Mouse (Mus musculus): ENCODE data around the gene Rngtt. TPM values are rescaled to one million over a fixed set of nuclear protein-coding genes. Genes with fewer than 3 reads are reported as not detected.

Gene Rngtt
- polyA plus RNA-seq, 1 experiment from 2014 or later, result 39.3 TPM

DNA sequence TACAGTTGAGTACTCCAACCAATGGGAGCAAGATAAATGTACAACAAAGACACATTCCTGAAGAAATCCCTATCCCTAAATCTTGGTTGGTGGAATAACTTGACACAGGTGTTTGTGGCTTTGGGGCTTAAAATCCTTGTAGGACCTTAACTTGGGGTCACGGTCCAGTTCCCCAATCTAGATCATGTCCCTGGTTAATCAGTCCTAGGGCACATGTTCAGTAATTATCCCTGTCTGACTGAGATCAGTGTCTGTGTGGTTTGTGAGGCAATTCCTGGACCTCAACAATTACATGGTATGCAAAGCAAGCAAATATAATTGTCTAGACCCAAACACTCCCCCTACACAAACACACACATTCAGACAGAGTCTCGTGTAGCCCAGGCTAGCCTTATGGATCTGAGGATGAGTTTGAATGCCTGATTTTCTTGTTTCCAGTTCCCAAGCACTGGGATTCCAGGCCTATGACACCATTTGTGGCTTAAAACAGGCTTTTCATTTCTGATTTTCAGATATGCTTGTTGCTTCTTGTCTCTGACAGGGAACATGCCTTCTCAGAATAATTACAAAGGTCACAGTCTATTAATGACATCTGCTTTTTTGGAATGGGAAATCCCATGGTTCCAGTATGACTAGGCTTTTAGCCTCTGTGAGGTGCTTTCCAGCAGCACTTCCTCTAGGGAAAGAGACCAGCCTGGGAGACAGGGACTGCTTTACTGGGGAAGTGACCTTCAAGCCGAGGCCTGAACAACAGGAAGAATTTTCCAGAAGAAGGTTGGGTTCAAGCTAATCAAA, 28.0 kb upstream of the Rngtt start:
- no peaks in the 10 kb centered on the region for H3K27me3 ChIP-seq (ENCODE audit: control insufficient read depth, insufficient read depth, low read length)
- no peak overlapping the region for H3K4me2 ChIP-seq (replicated peaks; ENCODE audit: low read depth, low read length)
- no peaks in the 10 kb centered on the region for H3K36me3 ChIP-seq (ENCODE audit: control insufficient read depth, insufficient read depth, low read length)
- no peaks in the 10 kb centered on the region for H3K4me1 ChIP-seq (replicated peaks; ENCODE audit: control insufficient read depth, insufficient read depth, low read length)
- DNase-seq (ENCODE audit: low spot score) (no peak), ATAC-seq (ENCODE audit: low FRiP score) (no peak)
- H3K27ac ChIP-seq (ENCODE audit: low read depth, low read length), result no peak overlapping the region
- H3K9ac ChIP-seq (ENCODE audit: low read depth, low read length), result no peak overlapping the region
- no peak overlapping the region for H3K4me3 ChIP-seq (ENCODE audit: low read depth, low read length)
- WGBS, result 84% methylated on average over 3 of the region's 3 CpGs
- H3K9me3 ChIP-seq (ENCODE audit: control insufficient read depth, low read length), result no peaks in the 10 kb centered on the region

DNA sequence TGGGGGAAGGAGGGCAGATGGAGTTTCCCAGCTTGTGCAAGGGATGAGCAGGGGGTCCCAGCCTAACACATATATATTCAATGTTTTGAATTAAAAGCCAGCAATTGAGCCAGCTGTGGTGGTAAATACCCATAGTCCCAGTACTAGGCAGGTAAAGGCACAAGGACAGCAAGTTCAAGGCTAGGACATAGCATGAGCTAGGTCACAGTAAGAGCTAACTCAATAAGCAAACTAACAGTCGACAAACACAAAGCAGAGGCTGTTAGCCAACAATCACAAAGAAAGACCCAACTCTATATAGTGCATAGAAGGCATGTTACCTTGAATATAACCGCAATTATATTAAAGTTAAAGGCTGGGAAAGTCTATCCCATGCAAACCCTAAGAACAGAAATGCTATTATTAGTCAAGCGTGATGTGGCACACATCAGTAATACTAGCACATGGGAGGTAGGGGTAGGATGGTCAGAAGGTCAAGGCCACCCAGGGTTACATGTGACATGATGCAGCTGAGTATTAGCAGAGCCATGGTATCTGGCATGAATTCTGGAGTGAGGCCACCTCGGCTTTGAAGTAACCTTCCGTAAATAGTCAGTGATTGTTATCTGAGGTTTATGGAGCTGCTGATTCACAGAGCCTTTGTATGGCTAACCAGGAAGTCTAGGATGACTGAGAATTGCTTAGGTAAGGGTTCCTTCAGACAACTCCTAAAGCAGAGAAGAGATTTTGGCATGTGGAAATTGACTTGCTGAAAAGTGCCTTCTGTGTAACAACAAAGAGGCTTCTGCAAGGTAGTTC, 25.8 kb upstream of the Rngtt start:
- H3K4me3 ChIP-seq (ENCODE audit: low read depth, low read length), result no peak overlapping the region
- H3K4me2 ChIP-seq (replicated peaks; ENCODE audit: low read depth, low read length), result no peak overlapping the region
- H3K36me3 ChIP-seq (ENCODE audit: control insufficient read depth, insufficient read depth, low read length), result no peaks in the 10 kb centered on the region
- H3K9me3 ChIP-seq (ENCODE audit: control insufficient read depth, low read length), result no peaks in the 10 kb centered on the region
- H3K4me1 ChIP-seq (replicated peaks; ENCODE audit: control insufficient read depth, insufficient read depth, low read length), result no peaks in the 10 kb centered on the region
- WGBS, result 88% methylated on average over 5 of the region's 5 CpGs
- H3K9ac ChIP-seq (ENCODE audit: low read depth, low read length), result no peak overlapping the region
- no peak for ATAC-seq (ENCODE audit: low FRiP score)
- no peak for DNase-seq (ENCODE audit: low spot score)
- no peaks in the 10 kb centered on the region for H3K27me3 ChIP-seq (ENCODE audit: control insufficient read depth, insufficient read depth, low read length)
- no peak overlapping the region for H3K27ac ChIP-seq (ENCODE audit: low read depth, low read length)

- DNase-seq (ENCODE audit: low spot score) (no peak), ATAC-seq (ENCODE audit: low FRiP score) (no peak)
- Histone ChIP-seq H3K4me2 (replicated peaks; ENCODE audit: low read depth, low read length) (no peak overlapping the region), H3K4me3 (ENCODE audit: low read depth, low read length) (no peak overlapping the region), H3K9ac (ENCODE audit: low read depth, low read length) (no peak overlapping the region), H3K4me1 (replicated peaks; ENCODE audit: control insufficient read depth, insufficient read depth, low read length) (no peaks in the 10 kb centered on the region), H3K27ac (ENCODE audit: low read depth, low read length) (no peak overlapping the region), H3K27me3 (ENCODE audit: control insufficient read depth, insufficient read depth, low read length) (no peaks in the 10 kb centered on the region), H3K36me3 (ENCODE audit: control insufficient read depth, insufficient read depth, low read length) (no peaks in the 10 kb centered on the region), H3K9me3 (ENCODE audit: control insufficient read depth, low read length) (no peaks in the 10 kb centered on the region)
- WGBS, result 87% methylated on average over 8 of the region's 8 CpGs
Measured at GRCm38 (mm10) chr4:33285448-33285847, 24.7 kb upstream of the Rngtt start.

GRCm38 (mm10) chr4:33289106-33289650, 20.9 kb upstream of the Rngtt start:
- Histone ChIP-seq H3K4me3 (ENCODE audit: low read depth, low read length) (no peak overlapping the region), H3K9me3 (ENCODE audit: control insufficient read depth, low read length) (no peaks in the 10 kb centered on the region), H3K36me3 (ENCODE audit: control insufficient read depth, insufficient read depth, low read length) (no peaks in the 10 kb centered on the region), H3K4me1 (replicated peaks; ENCODE audit: control insufficient read depth, insufficient read depth, low read length) (no peaks in the 10 kb centered on the region), H3K27ac (ENCODE audit: low read depth, low read length) (no peak overlapping the region), H3K4me2 (replicated peaks; ENCODE audit: low read depth, low read length) (no peak overlapping the region), H3K9ac (ENCODE audit: low read depth, low read length) (no peak overlapping the region), H3K27me3 (ENCODE audit: control insufficient read depth, insufficient read depth, low read length) (no peaks in the 10 kb centered on the region)
- DNase-seq (ENCODE audit: low spot score) (no peak), ATAC-seq (ENCODE audit: low FRiP score) (no peak)
- 90% methylated on average over 12 of the region's 12 CpGs for WGBS

DNA sequence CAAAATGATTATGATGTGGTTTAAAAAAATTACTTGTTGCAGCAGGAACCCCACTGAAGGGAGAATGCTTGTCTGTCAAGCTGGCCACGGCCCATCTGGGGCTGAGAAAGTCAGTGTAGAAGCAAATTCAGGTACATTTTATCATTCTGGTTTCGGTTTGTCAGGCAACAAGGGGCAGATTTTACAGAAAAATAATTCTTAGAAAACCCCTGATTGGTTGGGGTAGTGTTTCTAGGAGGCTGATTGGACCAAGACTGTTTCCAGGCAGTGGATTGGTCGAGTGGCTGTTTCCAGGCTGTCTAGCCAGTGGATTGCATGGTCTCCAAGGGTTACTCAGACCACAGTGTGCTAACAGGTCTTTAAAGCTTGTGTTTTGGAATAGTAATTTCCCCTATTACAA, 20.1 kb upstream of the Rngtt start, which contains the start of gene Pnrc1:
Gene Pnrc1, minus strand, starts transcription at position 162 of the 400 bp plus-strand sequence.
- no peaks in the 10 kb centered on the region for H3K9me3 ChIP-seq (ENCODE audit: control insufficient read depth, low read length)
- no peak within 1 kb of the TSS for H3K9ac ChIP-seq (ENCODE audit: low read depth, low read length)
- no peak within 1 kb of the TSS for H3K4me2 ChIP-seq (replicated peaks; ENCODE audit: low read depth, low read length)
- DNase-seq (ENCODE audit: low spot score) (no peak), ATAC-seq (ENCODE audit: low FRiP score) (no peak)
- H3K27me3 ChIP-seq (ENCODE audit: control insufficient read depth, insufficient read depth, low read length), result no peaks in the 10 kb centered on the region
- no peak within 1 kb of the TSS for H3K27ac ChIP-seq (ENCODE audit: low read depth, low read length)
- H3K4me3 ChIP-seq (ENCODE audit: low read depth, low read length), result no peak within 1 kb of the TSS
- WGBS, result 75% methylated on average over 3 of the region's 3 CpGs
- H3K36me3 ChIP-seq (ENCODE audit: control insufficient read depth, insufficient read depth, low read length), result no peaks in the 10 kb centered on the region
- H3K4me1 ChIP-seq (replicated peaks; ENCODE audit: control insufficient read depth, insufficient read depth, low read length), result no peaks in the 10 kb centered on the region

GRCm38 (mm10) chr4:33290878-33291277, 19.2 kb upstream of the Rngtt start:
- WGBS, result 61% methylated on average over 4 of the region's 4 CpGs
- no peak overlapping the region for H3K9ac ChIP-seq (ENCODE audit: low read depth, low read length)
- H3K4me2 ChIP-seq (replicated peaks; ENCODE audit: low read depth, low read length), result no peak overlapping the region
- no peaks in the 10 kb centered on the region for H3K9me3 ChIP-seq (ENCODE audit: control insufficient read depth, low read length)
- DNase-seq (ENCODE audit: low spot score) (no peak), ATAC-seq (ENCODE audit: low FRiP score) (no peak)
- no peak overlapping the region for H3K4me3 ChIP-seq (ENCODE audit: low read depth, low read length)
- no peak overlapping the region for H3K27ac ChIP-seq (ENCODE audit: low read depth, low read length)
- H3K4me1 ChIP-seq (replicated peaks; ENCODE audit: control insufficient read depth, insufficient read depth, low read length), result no peaks in the 10 kb centered on the region
- H3K27me3 ChIP-seq (ENCODE audit: control insufficient read depth, insufficient read depth, low read length), result no peaks in the 10 kb centered on the region
- H3K36me3 ChIP-seq (ENCODE audit: control insufficient read depth, insufficient read depth, low read length), result no peaks in the 10 kb centered on the region

- 27% methylated on average over 16 of the region's 16 CpGs for WGBS
- Histone ChIP-seq H3K27me3 (ENCODE audit: control insufficient read depth, insufficient read depth, low read length) (no peaks in the 10 kb centered on the region), H3K4me2 (replicated peaks; ENCODE audit: low read depth, low read length) (no peak overlapping the region), H3K9me3 (ENCODE audit: control insufficient read depth, low read length) (no peaks in the 10 kb centered on the region), H3K27ac (ENCODE audit: low read depth, low read length) (no peak overlapping the region), H3K36me3 (ENCODE audit: control insufficient read depth, insufficient read depth, low read length) (no peaks in the 10 kb centered on the region), H3K4me3 (ENCODE audit: low read depth, low read length) (no peak overlapping the region), H3K9ac (ENCODE audit: low read depth, low read length) (no peak overlapping the region), H3K4me1 (replicated peaks; ENCODE audit: control insufficient read depth, insufficient read depth, low read length) (no peaks in the 10 kb centered on the region)
- DNase-seq (ENCODE audit: low spot score), result peak; percentile 86
- no peak for ATAC-seq (ENCODE audit: low FRiP score)
Measured at GRCm38 (mm10) chr4:33292409-33293370, 17.4 kb upstream of the Rngtt start.

Measured in hindbrain, embryonic 11.5 days (tissue).